Mouse (Mus musculus): Measurements from ENCODE around the gene Camsap2. TPM values are rescaled to one million over a fixed set of nuclear protein-coding genes. Genes with fewer than 3 reads are reported as not detected.

The Camsap2 gene
- polyA plus RNA-seq, 1 experiment from 2014 or later, result 20.0 TPM

- ATAC-seq (ENCODE audit: insufficient read depth), result no peak
- TF ChIP-seq CTCF (IDR thresholded peaks at IDR 0.05; ENCODE audit: low read depth), result no peak
Measured at GRCm38 (mm10) chr1:136329426-136329825, 16.5 kb downstream of the Camsap2 start.

GRCm38 (mm10) chr1:136328640-136329039 lies 17.3 kb downstream of the Camsap2 start:
- Histone ChIP-seq H3K36me3 (ENCODE audit: insufficient read depth) (peaks cover 16% of the 10 kb centered on the region), H3K27me3 (ENCODE audit: insufficient read depth, low read length) (no peaks in the 10 kb centered on the region), H3K4me1 (ENCODE audit: insufficient read depth) (peaks cover 6% of the 10 kb centered on the region; the same call in 1 of the 2 replicates), H3K27ac (ENCODE audit: low read depth) (no peak overlapping the region), H3K4me2 (no peak overlapping the region), H3K9me3 (ENCODE audit: low read depth, low read length) (no peaks in the 10 kb centered on the region), H3K4me3 (ENCODE audit: low read depth, low read length) (no peak overlapping the region), H3K9ac (no peak overlapping the region)
- TF ChIP-seq CTCF (IDR thresholded peaks at IDR 0.05; ENCODE audit: low read depth), result no peak
- ATAC-seq (ENCODE audit: insufficient read depth) (no peak), DNase-seq (no peak)
- WGBS, result 80% methylated on average over 2 of the region's 2 CpGs

More at GRCm38 (mm10) chr1:136329426-136329825, 16.5 kb downstream of the Camsap2 start:
- Histone ChIP-seq H3K27ac (ENCODE audit: low read depth) (no peak overlapping the region), H3K9ac (no peak overlapping the region), H3K27me3 (ENCODE audit: insufficient read depth, low read length) (no peaks in the 10 kb centered on the region), H3K9me3 (ENCODE audit: low read depth, low read length) (no peaks in the 10 kb centered on the region), H3K4me3 (ENCODE audit: low read depth, low read length) (no peak overlapping the region), H3K4me1 (ENCODE audit: insufficient read depth) (peaks cover 6% of the 10 kb centered on the region; the same call in 1 of the 2 replicates), H3K4me2 (no peak overlapping the region), H3K36me3 (ENCODE audit: insufficient read depth) (peaks cover 10% of the 10 kb centered on the region; the same call in 1 of the 2 replicates)
- DNase-seq, result no peak
- WGBS, result 88% methylated on average over 4 of the region's 4 CpGs

- no peak for ATAC-seq (ENCODE audit: insufficient read depth)
- peaks cover 6% of the 10 kb centered on the region; the same call in 1 of the 2 replicates for H3K4me1 ChIP-seq (ENCODE audit: insufficient read depth)
- no peaks in the 10 kb centered on the region for H3K27me3 ChIP-seq (ENCODE audit: insufficient read depth, low read length)
- H3K27ac ChIP-seq (ENCODE audit: low read depth), result no peak overlapping the region
- H3K9me3 ChIP-seq (ENCODE audit: low read depth, low read length), result no peaks in the 10 kb centered on the region
- DNase-seq, result no peak
- no peak overlapping the region for H3K4me2 ChIP-seq
- WGBS, result 84% methylated on average over 3 of the region's 3 CpGs
- no peak for TF ChIP-seq CTCF (IDR thresholded peaks at IDR 0.05; ENCODE audit: low read depth)
- no peak overlapping the region for H3K4me3 ChIP-seq (ENCODE audit: low read depth, low read length)
- no peak overlapping the region for H3K9ac ChIP-seq
- H3K36me3 ChIP-seq (ENCODE audit: insufficient read depth), result peaks cover 25% of the 10 kb centered on the region
Measured at GRCm38 (mm10) chr1:136327638-136328037, 18.3 kb downstream of the Camsap2 start.

- Histone ChIP-seq H3K4me2 (no peak overlapping the region), H3K9me3 (ENCODE audit: low read depth, low read length) (no peaks in the 10 kb centered on the region), H3K36me3 (ENCODE audit: insufficient read depth) (peaks cover 21% of the 10 kb centered on the region), H3K9ac (no peak overlapping the region), H3K4me3 (ENCODE audit: low read depth, low read length) (no peak overlapping the region), H3K4me1 (ENCODE audit: insufficient read depth) (peaks cover 6% of the 10 kb centered on the region; the same call in 1 of the 2 replicates), H3K27me3 (ENCODE audit: insufficient read depth, low read length) (no peaks in the 10 kb centered on the region), H3K27ac (ENCODE audit: low read depth) (peak overlapping the region; percentile 6)
- DNase-seq, result peak; percentile 61
- ATAC-seq (ENCODE audit: insufficient read depth), result no peak; the same call in 1 of the 2 replicates
- TF ChIP-seq CTCF (IDR thresholded peaks at IDR 0.05; ENCODE audit: low read depth), result no peak
- 21% methylated on average over 4 of the region's 4 CpGs for WGBS
Measured at GRCm38 (mm10) chr1:136325933-136326332, 20.0 kb downstream of the Camsap2 start.

- no peak for TF ChIP-seq CTCF (IDR thresholded peaks at IDR 0.05; ENCODE audit: low read depth)
Measured at GRCm38 (mm10) chr1:136322331-136322730, 23.6 kb downstream of the Camsap2 start.

GRCm38 (mm10) chr1:136316317-136316716 lies 29.6 kb downstream of the Camsap2 start:
- H3K27me3 ChIP-seq (ENCODE audit: insufficient read depth, low read length), result no peaks in the 10 kb centered on the region
- H3K4me1 ChIP-seq (ENCODE audit: insufficient read depth), result no peaks in the 10 kb centered on the region
- no peak for TF ChIP-seq CTCF (IDR thresholded peaks at IDR 0.05; ENCODE audit: low read depth)
- no peak overlapping the region for H3K4me3 ChIP-seq (ENCODE audit: low read depth, low read length)
- no peaks in the 10 kb centered on the region for H3K36me3 ChIP-seq (ENCODE audit: insufficient read depth)
- H3K4me2 ChIP-seq, result no peak overlapping the region
- no peak overlapping the region for H3K27ac ChIP-seq (ENCODE audit: low read depth)
- H3K9me3 ChIP-seq (ENCODE audit: low read depth, low read length), result no peaks in the 10 kb centered on the region
- ATAC-seq (ENCODE audit: insufficient read depth) (no peak), DNase-seq (no peak)
- no peak overlapping the region for H3K9ac ChIP-seq

More at GRCm38 (mm10) chr1:136322331-136322730, 23.6 kb downstream of the Camsap2 start:
- no peak for DNase-seq
- Histone ChIP-seq H3K9ac (no peak overlapping the region), H3K4me3 (ENCODE audit: low read depth, low read length) (no peak overlapping the region), H3K36me3 (ENCODE audit: insufficient read depth) (peaks cover 21% of the 10 kb centered on the region), H3K4me2 (no peak overlapping the region), H3K27me3 (ENCODE audit: insufficient read depth, low read length) (no peaks in the 10 kb centered on the region), H3K4me1 (ENCODE audit: insufficient read depth) (peaks cover 6% of the 10 kb centered on the region; the same call in 1 of the 2 replicates), H3K27ac (ENCODE audit: low read depth) (no peak overlapping the region), H3K9me3 (ENCODE audit: low read depth, low read length) (no peaks in the 10 kb centered on the region)
- ATAC-seq (ENCODE audit: insufficient read depth), result no peak
- WGBS, result 86% methylated on average over 4 of the region's 4 CpGs

- no peak overlapping the region for H3K4me3 ChIP-seq (ENCODE audit: low read depth, low read length)
- no peak for TF ChIP-seq CTCF (IDR thresholded peaks at IDR 0.05; ENCODE audit: low read depth)
- H3K4me2 ChIP-seq, result no peak overlapping the region
- H3K9ac ChIP-seq, result no peak overlapping the region
- WGBS, result 90% methylated on average over 5 of the region's 5 CpGs
- H3K27me3 ChIP-seq (ENCODE audit: insufficient read depth, low read length), result no peaks in the 10 kb centered on the region
- no peak overlapping the region for H3K27ac ChIP-seq (ENCODE audit: low read depth)
- H3K4me1 ChIP-seq (ENCODE audit: insufficient read depth), result no peaks in the 10 kb centered on the region
- ATAC-seq (ENCODE audit: insufficient read depth) (no peak), DNase-seq (no peak)
- H3K36me3 ChIP-seq (ENCODE audit: insufficient read depth), result no peaks in the 10 kb centered on the region
- H3K9me3 ChIP-seq (ENCODE audit: low read depth, low read length), result no peaks in the 10 kb centered on the region
Measured at GRCm38 (mm10) chr1:136309193-136309592, 36.7 kb downstream of the Camsap2 start.

All from lung, embryonic 14.5 days (tissue).